Mouse (Mus musculus): ENCODE data around the gene Bnipl.
A peak's percentile ranks its signal among the peaks of the same experiment; 100 is the strongest.

Bnipl gene

GRCm38 (mm10) chr3:95277149-95277551 is 26.2 kb upstream of the Bnipl start:
- no peak for DNase-seq

- no peak for DNase-seq
Measured at GRCm38 (mm10) chr3:95276428-95276934, 25.5 kb upstream of the Bnipl start.

GRCm38 (mm10) chr3:95275161-95275560 is 24.2 kb upstream of the Bnipl start:
- no peak for DNase-seq

GRCm38 (mm10) chr3:95274453-95274852 is 23.5 kb upstream of the Bnipl start:
- no peak for DNase-seq

GRCm38 (mm10) chr3:95273471-95273870 is 22.5 kb upstream of the Bnipl start:
- DNase-seq = no peak

GRCm38 (mm10) chr3:95270766-95271364 is 19.9 kb upstream of the Bnipl start:
- DNase-seq = no peak

- no peak for DNase-seq
Measured at GRCm38 (mm10) chr3:95269789-95270188, 18.8 kb upstream of the Bnipl start.

- no peak for DNase-seq
Measured at GRCm38 (mm10) chr3:95267855-95268254, 16.9 kb upstream of the Bnipl start.

GRCm38 (mm10) chr3:95266052-95266451 is 15.1 kb upstream of the Bnipl start:
- DNase-seq = no peak

GRCm38 (mm10) chr3:95264724-95265123 is 13.7 kb upstream of the Bnipl start:
- DNase-seq = no peak

- peak; percentile 84 for DNase-seq
Measured at GRCm38 (mm10) chr3:95263089-95263739, 12.2 kb upstream of the Bnipl start.

- DNase-seq = no peak
Measured at GRCm38 (mm10) chr3:95261975-95262374, 11.0 kb upstream of the Bnipl start.

- DNase-seq = no peak
Measured at GRCm38 (mm10) chr3:95256931-95257330, 5.9 kb upstream of the Bnipl start.

- DNase-seq = no peak
Measured at GRCm38 (mm10) chr3:95250361-95250760, 632 bp downstream of the Bnipl start.

- no peak for DNase-seq
Measured at GRCm38 (mm10) chr3:95247660-95248336, 3.2 kb downstream of the Bnipl start.

- no peak for DNase-seq
Measured at GRCm38 (mm10) chr3:95246465-95247231, 4.3 kb downstream of the Bnipl start.

- no peak for DNase-seq
Measured at GRCm38 (mm10) chr3:95243086-95243485, 7.9 kb downstream of the Bnipl start.

- DNase-seq = no peak
Measured at GRCm38 (mm10) chr3:95241498-95241897, 9.5 kb downstream of the Bnipl start, which contains the start of gene Gm128. Gene Gm128 (minus strand): TSS chr3:95241598.

GRCm38 (mm10) chr3:95240900-95241299 is 10.1 kb downstream of the Bnipl start:
- no peak for DNase-seq

- no peak for DNase-seq
Measured at GRCm38 (mm10) chr3:95239971-95240370, 11.0 kb downstream of the Bnipl start.

GRCm38 (mm10) chr3:95239022-95239421 is 12.0 kb downstream of the Bnipl start:
- no peak for DNase-seq

- DNase-seq = no peak
Measured at GRCm38 (mm10) chr3:95237541-95238099, 13.4 kb downstream of the Bnipl start.

Data from liver (tissue).